Mouse (Mus musculus) kidney, adult 2 months (tissue): ENCODE data around the gene Zfp821.

Source experiments
- CTCF ChIP-seq: fragments of 200-500 bp; conservative IDR thresholded peaks from 2 replicates; pipeline ENCODE4 v1.5.1; 2011; ENCODE audit warnings: low read depth, mild to moderate bottlenecking, control low read depth, low read length, moderate library complexity, mixed read lengths; ENCODE audit not compliant: insufficient read depth, insufficient read length
- POLR2A ChIP-seq: fragments of 200-500 bp; IDR thresholded peaks from one replicate; pipeline ENCODE4 v1.6.1; 2011; ENCODE audit warnings: low read depth, low read length, control low read depth

GRCm38 (mm10) chr8:109738049-109738380 is 32.7 kb downstream of the Zfp821 start:
- no peak for TF ChIP-seq POLR2A
- no peak for TF ChIP-seq CTCF
